In genomic region chr1:159523578-159523977, GRCm38 (mm10) we compare ENCODE assay signal across 9 mouse cellular contexts. TPM values are rescaled to one million over a fixed set of nuclear protein-coding genes. Genes with fewer than 3 reads are reported as not detected.
A peak's percentile ranks its signal among the peaks of the same experiment; 100 is the strongest.
DNase-seq lines count a peak whose midpoint lies in the region; ATAC-seq and TF ChIP-seq lines count a peak whose summit lies in the region.
"Had no signal": no experiment of that assay in that cellular context is flagged by ENCODE, and none has a peak within 500 bp of the region (broad histone marks: within the 10 kb centered on the region; RNA-seq: fewer than 3 reads in every experiment).

Gene Tnr (plus strand): TSS chr1:159523769.

- H3K27ac ChIP-seq in gastrocnemius, adult 2 months: no peak within 1 kb of the TSS
- no peak within 1 kb of the TSS for H3K27ac ChIP-seq in hindbrain, embryonic 12.5 days
- H3K27ac ChIP-seq in left cerebral cortex, adult 2 months: peak within 1 kb of the TSS; percentile 97
- H3K27ac ChIP-seq in midbrain, embryonic 13.5 days: peak within 1 kb of the TSS; percentile 40

- H3K9ac ChIP-seq in hindbrain, embryonic 12.5 days: peak within 1 kb of the TSS; percentile 40
- peak within 1 kb of the TSS; percentile 65 for H3K9ac ChIP-seq in midbrain, embryonic 13.5 days (replicated peaks)

- WGBS in hindbrain, embryonic 12.5 days: 2% methylated on average over 8 of the region's 8 CpGs
- WGBS in midbrain, embryonic 13.5 days: 1% methylated on average over 8 of the region's 8 CpGs

- peak; percentile 55 for TF ChIP-seq CTCF in gastrocnemius, adult 2 months (IDR thresholded peaks at IDR 0.05)
- TF ChIP-seq CTCF in left cerebral cortex, adult 2 months (IDR thresholded peaks at IDR 0.05): peak; percentile 75

- H3K27me3 ChIP-seq in hindbrain, embryonic 12.5 days: peaks cover 11% of the 10 kb centered on the region
- peaks cover 16% of the 10 kb centered on the region for H3K27me3 ChIP-seq in midbrain, embryonic 13.5 days

- peak; percentile 87 for ATAC-seq in hindbrain, embryonic 12.5 days (ENCODE audit: low FRiP score)
- ATAC-seq in midbrain, embryonic 13.5 days: peak; percentile 82

- intact Hi-C loops in gastrocnemius, adult 2 months (cut with DNase I): loop anchor here (10.0 kb wide), 1 partner anchor 261 kb away; no protein-coding TSS in a partner anchor
- intact Hi-C loops in gastrocnemius, postnatal 14 days (cut with DNase I; ENCODE audit: low total_unique reads): loop anchor here (10.0 kb wide), 1 partner anchor 261 kb away; no protein-coding TSS in a partner anchor
- intact Hi-C loops in left cerebral cortex, adult 2 months (cut with DNase I): loop anchor here (1.0 to 5.0 kb wide), 9 partner anchors 76 to 659 kb away; no protein-coding TSS in a partner anchor

- H3K9me3 ChIP-seq in hindbrain, embryonic 12.5 days (replicated peaks): no peaks in the 10 kb centered on the region
- no peaks in the 10 kb centered on the region for H3K9me3 ChIP-seq in midbrain, embryonic 13.5 days

- peak within 1 kb of the TSS; percentile 47 for H3K4me2 ChIP-seq in hindbrain, embryonic 12.5 days (replicated peaks)
- H3K4me2 ChIP-seq in midbrain, embryonic 13.5 days (replicated peaks): peak within 1 kb of the TSS; percentile 64

- no peak for DNase-seq in gastrocnemius, adult 2 months
- DNase-seq in gastrocnemius, postnatal 14 days: no peak
- DNase-seq in adrenal gland, postnatal 10 days: peak; percentile 37
- peak; percentile 23 for DNase-seq in embryo, embryonic 9.5 days (ENCODE audit: extremely low spot score)
- DNase-seq in left cerebral cortex, adult 2 months (ENCODE audit: extremely low spot score in 1 of 2, low spot score in 2 of 2): peak; percentile 69 to 77
- DNase-seq in telencephalon, adult 2 months (ENCODE audit: low read depth, low spot score): peak; percentile 88

- H3K4me3 ChIP-seq in gastrocnemius, adult 2 months: no peak within 1 kb of the TSS
- H3K4me3 ChIP-seq in hindbrain, embryonic 12.5 days: peak within 1 kb of the TSS; percentile 34
- H3K4me3 ChIP-seq in left cerebral cortex, adult 2 months: peak within 1 kb of the TSS; percentile 67
- H3K4me3 ChIP-seq in midbrain, embryonic 13.5 days (replicated peaks): peak within 1 kb of the TSS; percentile 45

- 0 out of 2 replicates have a peak, but pooled peaks cover 10% of the 10 kb centered on the region for H3K4me1 ChIP-seq in hindbrain, embryonic 12.5 days
- H3K4me1 ChIP-seq in midbrain, embryonic 13.5 days (replicated peaks): peaks cover 14% of the 10 kb centered on the region

- H3K36me3 ChIP-seq in hindbrain, embryonic 12.5 days: no peaks in the 10 kb centered on the region
- no peaks in the 10 kb centered on the region for H3K36me3 ChIP-seq in midbrain, embryonic 13.5 days

RNA-seq across cellular contexts. Expression of gene Tnr, which starts in this region (rescaled TPM):
- not detected for total RNA-seq in gastrocnemius, adult 2 months (2021)
- total RNA-seq in gastrocnemius, postnatal 14 days (2021): under 1 TPM in 1 of 2 experiments, not detected in 1; 0.04 TPM
- 1 to 10 TPM; 1.3 to 2.6 TPM for total RNA-seq in adrenal gland, postnatal 10 days (2021)
- 1.3 and 1.4 TPM in 2 replicates for polyA plus RNA-seq in hindbrain, embryonic 12.5 days (2016; fragmentation: Nextera tagmentation; extraction: Ambion mirVana)
- total RNA-seq in left cerebral cortex, adult 2 months (2021): 100 to 1,000 TPM; 138 to 146 TPM
- 1.7 and 2.9 TPM in 2 replicates for polyA plus RNA-seq in midbrain, embryonic 13.5 days (2015; fragmentation: Nextera tagmentation; extraction: Ambion mirVana)
- total RNA-seq: ES-E14 had no signal

Comparison
In these comparisons a context has a peak if more than half of its experiments do, and no peak if none do; other contexts are left out.
1. RNA of gene Tnr (total RNA-seq): 138 to 146 TPM in left cerebral cortex, adult 2 months; 1.3 to 2.6 TPM in adrenal gland, postnatal 10 days, 0.04 TPM in gastrocnemius, postnatal 14 days and not detected in gastrocnemius, adult 2 months; every median in the first group is over 10 times any median in the second.
2. DNase-seq: peak in adrenal gland, postnatal 10 days (single experiment), embryo, embryonic 9.5 days (single experiment), left cerebral cortex, adult 2 months (2 of 2) and telencephalon, adult 2 months (single experiment); none in gastrocnemius, adult 2 months (single experiment) and gastrocnemius, postnatal 14 days (single experiment).
3. H3K27ac ChIP-seq: peak in left cerebral cortex, adult 2 months (single experiment) and midbrain, embryonic 13.5 days (single experiment); none in gastrocnemius, adult 2 months (single experiment) and hindbrain, embryonic 12.5 days (single experiment).